Mouse (Mus musculus): ENCODE results near the gene Ubl4a. TPM values are rescaled to one million over a fixed set of nuclear protein-coding genes. Genes with fewer than 3 reads are reported as not detected.

Gene Ubl4a
- polyA plus RNA-seq, 1 experiment, result 54.3 TPM

GRCm38 (mm10) chrX:74330166-74330930 lies 42.7 kb downstream of the Ubl4a start:
- Histone ChIP-seq H3K4me3 (ENCODE audit: insufficient read depth, low read depth, low read length) (no peak overlapping the region), H3K27ac (replicated peaks; ENCODE audit: low read depth, low read length) (no peak overlapping the region), H3K4me1 (ENCODE audit: control insufficient read depth, insufficient read depth, insufficient read length, low read length) (no peaks in the 10 kb centered on the region)

GRCm38 (mm10) chrX:74329215-74329671 lies 43.8 kb downstream of the Ubl4a start:
- H3K4me3 ChIP-seq (ENCODE audit: insufficient read depth, low read depth, low read length), result peak overlapping the region; percentile 73
- H3K4me1 ChIP-seq (ENCODE audit: control insufficient read depth, insufficient read depth, insufficient read length, low read length), result no peaks in the 10 kb centered on the region
- no peak overlapping the region for H3K27ac ChIP-seq (replicated peaks; ENCODE audit: low read depth, low read length)

GRCm38 (mm10) chrX:74328725-74329161 lies 44.3 kb downstream of the Ubl4a start, which contains the start of gene Plxna3:
TSS of gene Plxna3 (plus strand) at chrX:74329066.
- Histone ChIP-seq H3K4me1 (ENCODE audit: control insufficient read depth, insufficient read depth, insufficient read length, low read length) (no peaks in the 10 kb centered on the region), H3K4me3 (ENCODE audit: insufficient read depth, low read depth, low read length) (peak within 1 kb of the TSS; percentile 73), H3K27ac (replicated peaks; ENCODE audit: low read depth, low read length) (0 out of 2 replicates have a peak within 1 kb of the TSS, but pooled peaks have one; percentile 66)

Other genes with a start within 250 kb of the Ubl4a start
- gene Opn1mw, start 245.8 kb downstream of the Ubl4a start, polyA plus RNA-seq (2012; ENCODE audit: insufficient read depth, insufficient read length, missing spikeins), result not detected in 2 replicates
- 9.8 and 10.8 TPM in 2 replicates for gene Mecp2, start 237.9 kb downstream of the Ubl4a start, polyA plus RNA-seq (2012; ENCODE audit: insufficient read depth, insufficient read length, missing spikeins)
- not detected in 2 replicates for gene Tex28, start 205.4 kb downstream of the Ubl4a start, polyA plus RNA-seq (2012; ENCODE audit: insufficient read depth, insufficient read length, missing spikeins)
- gene Tktl1, start 196.0 kb downstream of the Ubl4a start, polyA plus RNA-seq (2012; ENCODE audit: insufficient read depth, insufficient read length, missing spikeins), result not detected in 2 replicates
- 24.7 and 28.9 TPM in 2 replicates for gene Flna, start 123.4 kb downstream of the Ubl4a start, polyA plus RNA-seq (2012; ENCODE audit: insufficient read depth, insufficient read length, missing spikeins)
- 18.7 and 31.6 TPM in 2 replicates for gene Emd, start 118.5 kb downstream of the Ubl4a start, polyA plus RNA-seq (2012; ENCODE audit: insufficient read depth, insufficient read length, missing spikeins)
- gene Rpl10, start 102.4 kb downstream of the Ubl4a start, polyA plus RNA-seq (2012; ENCODE audit: insufficient read depth, insufficient read length, missing spikeins), result 13.0 and 69.4 TPM in 2 replicates
- 45.1 and 49.6 TPM in 2 replicates for gene Taz, start 91.3 kb downstream of the Ubl4a start, polyA plus RNA-seq (2012; ENCODE audit: insufficient read depth, insufficient read length, missing spikeins)
- 9.9 and 11.9 TPM in 2 replicates for gene Dnase1l1, start 90.9 kb downstream of the Ubl4a start, polyA plus RNA-seq (2012; ENCODE audit: insufficient read depth, insufficient read length, missing spikeins)
- 84.3 and 85.2 TPM in 2 replicates for gene Atp6ap1, start 76.1 kb downstream of the Ubl4a start, polyA plus RNA-seq (2012; ENCODE audit: insufficient read depth, insufficient read length, missing spikeins)
- 62.2 and 64.9 TPM in 2 replicates for gene Gdi1, start 68.2 kb downstream of the Ubl4a start, polyA plus RNA-seq (2012; ENCODE audit: insufficient read depth, insufficient read length, missing spikeins)
- gene Fam50a, start 60.2 kb downstream of the Ubl4a start, polyA plus RNA-seq (2012; ENCODE audit: insufficient read depth, insufficient read length, missing spikeins), result 31.9 and 34.9 TPM in 2 replicates
- gene Plxna3, start 44.2 kb downstream of the Ubl4a start, polyA plus RNA-seq (2012; ENCODE audit: insufficient read depth, insufficient read length, missing spikeins), result 0.75 and 1.5 TPM in 2 replicates
- 85.5 and 92.6 TPM in 2 replicates for gene Lage3, start 19.6 kb downstream of the Ubl4a start, polyA plus RNA-seq (2012; ENCODE audit: insufficient read depth, insufficient read length, missing spikeins)
- gene Slc10a3, start 131 bp upstream of the Ubl4a start, polyA plus RNA-seq (2012; ENCODE audit: insufficient read depth, insufficient read length, missing spikeins), result 6.3 and 7.3 TPM in 2 replicates
- gene Fam3a, start 20.1 kb upstream of the Ubl4a start, polyA plus RNA-seq (2012; ENCODE audit: insufficient read depth, insufficient read length, missing spikeins), result 17.3 and 20.5 TPM in 2 replicates
- 17.2 and 19.9 TPM in 2 replicates for gene Ikbkg, start 20.1 kb upstream of the Ubl4a start, polyA plus RNA-seq (2012; ENCODE audit: insufficient read depth, insufficient read length, missing spikeins)
- 221 and 233 TPM in 2 replicates for gene G6pdx, start 56.0 kb upstream of the Ubl4a start, polyA plus RNA-seq (2012; ENCODE audit: insufficient read depth, insufficient read length, missing spikeins)
- not detected in 2 replicates for gene Gm6880, start 108.2 kb upstream of the Ubl4a start, polyA plus RNA-seq (2012; ENCODE audit: insufficient read depth, insufficient read length, missing spikeins)
- gene Olfr1326-ps1, start 201.7 kb upstream of the Ubl4a start, polyA plus RNA-seq (2012; ENCODE audit: insufficient read depth, insufficient read length, missing spikeins), result not detected in 2 replicates
- not detected in 2 replicates for gene Olfr1325, start 219.5 kb upstream of the Ubl4a start, polyA plus RNA-seq (2012; ENCODE audit: insufficient read depth, insufficient read length, missing spikeins)